Mouse (Mus musculus): ENCODE results near the gene Spata33.
"Not testable (repeated sequence)": the region's sequence is repeated elsewhere in the genome, so short reads cannot be mapped to it uniquely, and the experiment has no call there.

- not testable (repeated sequence) for TF ChIP-seq CTCF (IDR thresholded peaks at IDR 0.05; ENCODE audit: low read depth); EP300 (optimal IDR thresholded peaks at IDR 0.05)
These were observed 45.0 kb downstream of the Spata33 start for GRCm38 (mm10) chr8:123257593-123257992.
